Mouse (Mus musculus) testis, adult 2 months (tissue): Measurements from ENCODE around the gene Trpc4ap.

Source experiments
- CTCF ChIP-seq: fragments of 200-500 bp; IDR thresholded peaks from 2 replicates; pipeline ENCODE4 v1.5.1; 2012; ENCODE audit warnings: low read depth, mild to moderate bottlenecking, inconsistent platforms, low read length, moderate library complexity; ENCODE audit not compliant: control insufficient read depth, insufficient read depth, insufficient replicate concordance
- POLR2A ChIP-seq: fragments of 200-500 bp; IDR thresholded peaks from 2 replicates; pipeline ENCODE4 v1.6.1; 2012; ENCODE audit warnings: low read depth, mild to moderate bottlenecking, inconsistent platforms, low read length, moderate library complexity; ENCODE audit not compliant: control insufficient read depth

GRCm38 (mm10) chr2:155662390-155662789, 29.8 kb downstream of the Trpc4ap start:
- TF ChIP-seq CTCF (no peak), POLR2A (no peak)
